Mouse (Mus musculus) testis, postnatal 14 days (tissue): ENCODE results near the gene Fbxo10.
"Not testable (repeated sequence)": the region's sequence is repeated elsewhere in the genome, so short reads cannot be mapped to it uniquely, and the experiment has no call there.

Experiments
- DNase-seq: peaks from one replicate; pipeline ENCODE4 v3.0.0; 2021; ENCODE audit warnings: low spot score

The Fbxo10 gene

DNA sequence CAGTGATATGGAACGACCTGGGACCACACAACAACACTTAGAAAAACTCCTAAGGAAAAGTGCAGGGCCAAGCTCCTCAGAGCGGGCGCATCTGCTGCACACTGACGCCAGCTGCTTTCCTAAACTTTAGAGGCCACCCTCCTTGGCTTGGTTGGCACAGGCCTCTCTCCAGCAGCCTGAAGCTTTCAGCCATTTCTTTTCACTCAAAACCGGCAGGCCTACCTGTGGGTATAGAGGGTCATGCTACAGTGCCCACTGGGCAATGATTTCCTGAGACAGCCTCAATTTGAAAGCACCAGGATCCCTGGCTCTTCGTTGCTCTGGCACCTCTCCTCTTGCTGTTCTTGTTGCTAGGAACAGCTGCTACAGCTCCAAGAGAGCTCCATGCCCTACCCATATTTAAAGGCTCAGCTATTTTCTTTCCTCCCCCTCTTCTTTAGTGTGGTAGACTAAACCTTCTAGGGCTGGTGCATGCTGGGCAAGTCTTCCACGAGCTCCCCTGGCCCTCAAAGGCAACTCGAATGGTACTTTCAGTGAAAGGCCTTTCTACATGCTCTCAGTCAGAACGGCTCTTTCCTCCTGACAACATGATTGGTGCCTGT is 37.0 kb downstream of the Fbxo10 start:
- no peak for DNase-seq

DNA sequence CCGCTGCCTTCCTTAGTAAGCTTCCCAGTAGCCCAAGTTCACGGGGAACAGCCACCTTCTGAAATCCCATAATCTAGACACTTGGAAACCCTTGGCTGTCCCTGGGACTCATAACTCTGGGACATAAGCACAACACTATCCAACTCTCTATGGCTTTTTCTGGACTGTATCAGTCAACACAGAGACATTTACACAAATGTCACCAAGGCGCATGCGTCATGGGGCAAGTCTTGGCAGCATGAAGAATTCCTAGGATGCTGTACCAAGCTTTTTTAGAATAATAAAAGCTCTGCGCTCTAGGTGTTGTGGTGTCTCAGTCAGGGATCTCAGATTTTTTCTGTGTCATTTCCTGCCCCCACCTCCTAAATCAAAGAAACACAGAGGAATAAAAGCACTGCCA is 37.7 kb downstream of the Fbxo10 start:
- DNase-seq = no peak

DNA sequence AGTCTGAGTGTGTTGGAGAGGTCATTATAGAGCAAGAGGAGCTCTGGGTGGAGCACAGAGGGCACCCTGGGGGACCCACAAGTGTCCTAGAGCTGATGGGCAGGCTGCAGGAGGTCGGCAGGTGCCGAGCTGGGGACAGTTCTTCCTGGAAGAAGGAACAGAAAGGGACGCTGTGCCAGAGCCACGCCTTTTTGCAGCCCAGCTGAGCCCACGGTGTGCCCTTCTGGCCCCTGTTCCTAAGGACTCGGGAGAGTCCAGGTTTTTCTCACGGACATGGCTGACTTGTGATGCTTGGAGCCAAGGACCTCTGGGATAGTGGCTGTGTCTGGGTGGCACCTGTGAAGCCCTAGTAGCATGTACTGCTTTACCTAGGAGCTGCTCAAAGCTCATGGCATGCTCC is 43.6 kb downstream of the Fbxo10 start:
- DNase-seq = no peak

DNA sequence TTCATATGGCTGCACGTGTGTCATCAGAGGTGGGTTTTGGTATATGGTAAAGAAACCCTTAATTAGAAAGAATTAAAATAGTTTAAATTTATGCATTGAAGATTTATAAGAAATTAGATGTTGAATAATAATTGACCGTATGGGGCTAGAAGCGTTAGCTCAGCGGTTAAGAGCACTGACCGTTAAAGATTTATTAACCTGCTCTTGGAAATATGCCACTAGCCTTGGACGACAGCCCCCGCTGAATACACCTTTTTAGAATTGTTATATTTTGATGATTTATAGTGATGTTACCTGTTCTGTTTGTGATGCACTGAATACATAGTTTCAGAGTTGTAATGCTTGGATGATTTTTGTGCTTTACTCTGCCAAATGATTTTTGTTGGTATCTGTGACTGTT is 44.9 kb downstream of the Fbxo10 start:
- DNase-seq = not testable (repeated sequence)

DNA sequence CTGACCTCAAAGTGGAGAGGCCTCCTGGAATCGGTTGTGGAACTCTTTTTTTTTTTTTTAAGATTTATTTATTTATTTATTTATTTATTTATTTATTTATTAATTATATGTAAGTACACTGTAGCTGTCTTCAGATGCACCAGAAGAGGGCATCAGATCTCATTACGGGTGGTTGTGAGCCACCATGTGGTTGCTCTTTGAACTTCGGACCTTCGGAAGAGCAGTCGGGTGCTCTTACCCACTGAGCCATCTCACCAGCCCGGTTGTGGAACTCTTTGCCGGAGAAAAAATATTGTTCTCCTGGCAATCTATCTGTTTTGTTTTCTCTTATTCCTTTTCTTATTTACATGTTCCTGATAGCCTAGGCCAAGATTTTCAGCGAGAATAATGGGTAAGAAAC is 45.5 kb downstream of the Fbxo10 start:
- DNase-seq = not testable (repeated sequence)

DNA sequence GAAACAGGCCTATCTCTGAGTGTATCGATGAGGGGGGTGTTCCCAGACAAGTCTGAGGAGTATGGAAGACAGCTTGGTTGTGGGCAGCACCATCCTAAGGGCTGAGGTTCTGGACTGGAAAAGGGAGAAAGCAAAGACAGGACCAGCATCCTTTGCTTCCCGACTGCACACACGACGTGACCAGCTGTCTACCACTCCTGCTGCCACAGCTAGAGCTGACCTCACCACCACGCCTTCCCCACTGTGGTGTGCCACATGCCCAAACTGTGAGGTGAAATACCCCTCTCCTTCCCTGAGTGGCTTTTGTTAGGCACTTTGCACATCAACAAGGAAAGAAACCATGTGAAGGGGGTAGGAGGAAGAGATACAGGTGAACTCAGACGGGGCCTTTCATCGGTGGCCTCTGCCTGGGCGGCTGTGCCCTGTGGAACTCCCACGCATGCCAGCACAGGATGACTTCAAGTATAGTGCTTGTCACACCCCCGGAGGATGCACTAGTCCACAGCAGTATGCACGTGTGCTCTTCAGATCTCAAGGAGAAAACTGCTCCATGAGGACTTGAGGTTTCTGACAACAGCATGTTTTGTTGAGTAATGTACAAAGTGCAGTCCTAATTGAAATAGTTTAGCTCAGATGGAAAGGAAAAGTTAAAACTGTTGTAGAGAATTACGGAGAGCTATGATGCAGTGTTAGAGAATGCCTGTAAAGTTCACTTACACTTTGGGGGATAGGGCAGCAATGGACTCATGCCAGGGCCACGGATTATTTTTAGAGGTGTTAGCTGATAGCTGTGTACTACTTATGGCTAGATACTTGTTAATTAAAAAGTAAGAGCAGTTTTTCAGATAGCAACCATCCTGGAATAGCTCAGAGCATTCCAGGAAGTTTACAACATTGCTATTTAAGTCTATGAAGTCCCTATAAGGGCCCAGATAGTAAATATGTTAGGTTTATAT is 46.7 kb downstream of the Fbxo10 start:
- DNase-seq = no peak

DNA sequence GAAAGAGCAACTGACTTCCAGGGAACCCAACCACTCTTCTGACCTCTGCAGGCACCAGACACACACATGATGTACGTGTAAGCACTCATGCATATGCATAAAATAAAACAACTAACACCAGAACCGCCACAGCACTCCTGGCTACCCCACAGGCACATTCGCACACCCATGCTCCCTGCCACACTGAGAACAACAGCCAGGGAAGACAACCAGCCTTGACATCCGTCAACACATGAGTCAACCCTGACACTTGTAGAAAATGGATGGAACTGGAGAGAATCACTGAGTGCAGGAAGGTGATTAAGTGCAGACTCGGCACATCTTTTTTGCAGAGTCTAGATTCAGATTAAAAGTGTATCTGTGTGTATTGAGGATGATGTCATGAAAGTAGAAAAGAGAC is 47.8 kb downstream of the Fbxo10 start:
- no peak for DNase-seq

DNA sequence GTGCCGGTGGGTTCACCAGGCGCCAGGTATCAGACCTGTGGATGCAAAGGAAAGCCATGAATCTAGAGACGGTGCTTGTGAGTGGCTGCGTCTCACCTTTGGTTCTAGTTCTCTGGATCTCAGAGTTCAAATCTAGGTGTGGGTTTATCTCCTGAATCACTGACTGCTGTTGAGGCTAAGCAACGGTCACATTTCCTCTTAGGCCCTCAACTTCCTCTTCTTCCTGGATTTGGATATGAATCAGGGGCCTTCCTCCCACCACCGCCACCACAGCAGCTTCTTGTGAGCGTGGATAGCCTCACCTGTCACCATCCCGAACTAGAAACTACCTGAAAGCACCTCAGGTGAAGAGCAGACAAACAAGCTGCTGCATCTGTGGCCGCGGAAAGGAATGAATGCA is 48.4 kb downstream of the Fbxo10 start:
- DNase-seq = no peak

DNA sequence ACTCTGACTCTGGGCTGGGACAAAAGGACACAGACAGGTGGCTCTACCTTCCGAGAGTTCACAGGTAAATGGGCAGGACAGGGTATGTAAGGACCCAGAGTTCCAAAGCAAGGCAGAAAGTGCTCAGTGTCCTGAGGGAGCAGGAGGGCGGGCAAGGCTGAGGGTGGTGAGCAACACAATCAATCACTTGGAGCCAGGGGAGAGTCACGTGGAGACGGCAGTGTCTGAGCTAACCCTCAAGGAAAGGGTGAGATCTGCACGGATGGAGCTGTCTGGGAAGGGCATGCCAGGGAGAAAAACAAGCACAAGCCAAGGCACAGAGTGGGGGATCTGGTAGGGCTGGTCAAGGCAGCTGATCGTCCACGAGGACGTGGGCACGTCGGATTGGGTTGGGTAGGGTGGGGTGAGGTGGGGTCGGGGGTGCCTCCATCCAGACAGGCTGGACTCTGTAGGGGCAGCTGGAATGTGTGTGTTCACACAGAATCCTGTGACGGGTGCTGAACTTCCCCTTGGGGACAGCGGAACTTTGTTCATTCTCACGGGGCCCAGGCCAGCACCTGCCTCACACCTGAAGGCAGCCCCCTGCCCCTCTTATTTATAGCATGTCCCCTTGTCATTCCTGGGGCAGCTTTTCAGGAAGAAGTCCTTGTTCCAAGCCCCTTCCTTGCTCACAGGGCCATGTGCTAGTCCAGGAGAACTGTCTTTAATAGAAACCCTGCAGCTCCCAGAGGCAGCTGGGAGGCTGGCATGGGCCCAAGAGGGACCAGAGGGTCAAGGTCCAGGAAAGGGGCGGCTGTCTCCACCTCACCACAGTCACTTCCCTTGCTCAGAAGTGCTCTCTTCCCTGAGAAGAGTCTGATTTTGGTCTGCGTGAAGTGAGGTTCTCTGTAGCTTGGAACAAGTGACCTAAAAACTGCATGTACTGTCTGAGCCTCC is 49.4 kb downstream of the Fbxo10 start:
- DNase-seq = peak; percentile 40

DNA sequence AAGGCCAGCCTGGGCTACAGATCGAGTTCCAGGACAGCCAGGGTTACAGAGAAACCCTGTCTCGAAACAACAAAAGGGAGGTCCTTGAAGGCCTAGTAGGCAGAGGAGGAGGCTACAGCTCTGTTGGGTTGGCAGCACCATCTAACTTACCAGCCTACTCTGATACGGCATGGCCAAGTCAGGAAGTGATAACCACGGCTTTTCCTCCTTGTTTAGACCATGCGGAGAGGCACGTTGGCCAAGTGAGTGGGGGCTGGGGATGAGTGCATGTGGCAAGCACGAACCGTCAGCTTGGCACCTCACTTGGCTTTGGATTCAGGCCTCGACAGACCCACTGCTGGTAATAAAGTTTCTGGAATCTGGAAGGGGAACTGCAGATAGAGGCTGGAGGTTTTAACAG is 51.8 kb downstream of the Fbxo10 start:
- no peak for DNase-seq

DNA sequence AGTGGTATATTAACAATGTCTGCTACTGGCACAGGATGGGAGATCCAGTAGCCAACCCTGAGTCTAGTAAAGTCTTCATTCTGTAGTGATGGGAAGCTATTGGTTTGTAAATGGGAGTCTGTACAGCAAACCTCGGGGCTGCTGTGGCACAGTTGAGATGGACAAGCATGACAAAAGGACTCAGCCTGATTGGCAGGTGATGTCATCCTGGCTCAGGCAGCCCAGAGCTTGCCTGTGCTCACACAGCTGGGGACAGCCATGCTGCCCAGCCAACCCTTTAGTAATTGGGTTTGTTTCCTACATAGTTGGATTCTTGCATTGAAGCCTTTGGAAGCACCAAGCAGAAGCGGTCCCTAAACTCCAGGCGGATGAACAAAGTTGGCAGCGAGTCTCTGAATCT is 57.9 kb downstream of the Fbxo10 start:
- DNase-seq = no peak

DNA sequence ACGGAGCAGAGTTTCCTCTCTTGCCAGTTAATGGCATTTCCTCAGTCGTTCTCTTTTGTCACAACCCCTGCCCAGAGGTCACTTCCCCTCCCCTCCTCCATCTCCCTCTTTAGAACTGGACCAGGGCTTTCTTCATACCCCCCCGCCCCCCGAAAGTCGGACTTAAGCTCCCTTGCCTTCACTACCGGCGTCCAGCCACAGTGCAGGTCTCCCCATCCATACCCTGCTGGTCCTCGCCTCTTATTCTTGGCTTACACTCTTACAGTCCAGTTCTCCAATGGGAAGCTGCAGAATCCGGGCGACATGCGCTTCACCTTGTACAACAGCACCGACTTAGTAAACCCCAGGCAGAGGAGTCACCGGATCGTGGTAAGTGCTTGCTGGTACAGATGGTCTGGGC is 65.4 kb downstream of the Fbxo10 start:
- DNase-seq = no peak

DNA sequence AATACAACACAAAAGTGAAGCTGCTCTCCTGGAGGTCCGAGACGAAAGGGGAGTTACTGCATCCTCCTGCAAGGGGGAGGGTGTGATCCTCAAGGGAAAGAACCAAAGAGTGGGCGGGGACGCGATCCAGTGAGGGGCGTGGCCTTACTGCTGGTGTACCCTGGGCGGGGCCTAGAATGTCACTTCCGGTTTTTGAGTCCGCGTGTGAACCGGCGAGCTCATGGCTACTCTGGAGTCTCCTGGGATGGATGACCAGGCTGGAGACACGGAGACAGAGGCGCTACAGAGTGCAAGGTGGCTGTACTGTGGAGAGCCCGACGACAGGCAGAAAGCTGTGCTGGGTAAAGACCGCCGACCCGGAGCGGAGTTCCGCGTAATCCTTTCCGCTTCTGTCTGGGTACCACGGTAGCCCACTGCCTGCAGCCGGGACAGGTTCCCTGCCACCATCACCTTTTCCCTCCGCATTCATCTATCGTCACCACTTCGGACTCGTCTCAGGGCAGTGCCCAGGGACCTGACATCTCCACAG is 65.9 kb downstream of the Fbxo10 start, which contains the start of gene Polr1e:
Polr1e (plus strand) TSS at position 132 of the 529 bp plus-strand sequence.
- DNase-seq = peak; percentile 93

DNA sequence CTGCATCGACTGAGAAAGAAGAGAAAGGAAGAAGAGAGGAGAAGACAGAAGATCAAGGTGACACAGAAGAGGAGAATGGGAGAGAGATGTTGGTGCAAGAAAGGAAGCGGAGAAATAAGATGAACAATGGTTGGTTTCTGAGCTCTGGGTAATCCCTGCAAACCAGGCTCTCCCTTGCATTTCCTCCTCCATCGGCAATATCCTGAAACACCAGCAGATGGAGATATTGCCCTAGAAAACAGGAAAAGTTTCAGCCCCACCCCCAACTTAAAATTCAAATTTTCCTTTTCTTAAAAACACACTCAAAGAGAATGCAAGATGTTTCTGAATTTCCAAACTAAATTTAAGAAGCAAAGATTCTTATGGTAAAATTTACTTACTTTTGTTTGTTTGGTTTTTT is 68.8 kb downstream of the Fbxo10 start:
- no peak for DNase-seq

DNA sequence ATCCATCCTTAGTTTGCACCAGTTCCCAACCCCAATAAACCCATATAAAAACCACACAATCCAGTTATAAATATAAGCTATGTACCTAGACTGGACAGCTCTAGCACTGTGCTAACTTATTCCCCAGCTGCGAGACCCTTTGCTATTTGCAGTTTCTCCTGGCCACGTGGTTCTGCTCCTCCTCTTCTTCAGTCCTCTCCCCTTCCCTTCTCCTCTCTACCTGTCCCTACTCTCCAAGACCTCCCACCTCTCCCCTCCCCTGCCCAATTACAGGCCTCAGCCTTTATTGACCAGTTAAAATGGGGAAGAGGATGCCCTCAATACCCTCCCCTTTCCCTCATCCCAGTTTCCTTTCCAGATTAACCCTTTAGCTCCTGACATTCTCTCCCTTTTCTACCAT is 70.9 kb downstream of the Fbxo10 start:
- DNase-seq = no peak

DNA sequence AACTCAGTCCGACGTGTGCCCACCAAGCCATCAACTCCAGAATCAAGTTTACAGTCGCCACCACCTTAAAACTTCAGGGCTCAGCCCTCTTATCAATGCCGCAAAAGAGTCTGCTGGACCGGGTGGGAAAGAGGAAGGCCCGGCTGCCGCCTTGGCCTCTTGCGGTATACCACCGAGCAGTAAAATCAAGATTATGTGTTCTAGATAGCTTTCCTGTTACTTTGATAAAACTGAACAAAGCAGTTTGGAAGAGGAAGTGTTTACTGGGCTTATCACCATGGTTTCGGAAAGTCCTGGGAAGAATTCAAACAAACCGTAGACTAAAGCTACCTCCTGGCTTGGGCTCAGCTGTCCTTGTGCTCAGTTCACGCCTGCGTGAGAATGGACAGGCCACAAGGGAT is 71.4 kb downstream of the Fbxo10 start:
- no peak for DNase-seq

DNA sequence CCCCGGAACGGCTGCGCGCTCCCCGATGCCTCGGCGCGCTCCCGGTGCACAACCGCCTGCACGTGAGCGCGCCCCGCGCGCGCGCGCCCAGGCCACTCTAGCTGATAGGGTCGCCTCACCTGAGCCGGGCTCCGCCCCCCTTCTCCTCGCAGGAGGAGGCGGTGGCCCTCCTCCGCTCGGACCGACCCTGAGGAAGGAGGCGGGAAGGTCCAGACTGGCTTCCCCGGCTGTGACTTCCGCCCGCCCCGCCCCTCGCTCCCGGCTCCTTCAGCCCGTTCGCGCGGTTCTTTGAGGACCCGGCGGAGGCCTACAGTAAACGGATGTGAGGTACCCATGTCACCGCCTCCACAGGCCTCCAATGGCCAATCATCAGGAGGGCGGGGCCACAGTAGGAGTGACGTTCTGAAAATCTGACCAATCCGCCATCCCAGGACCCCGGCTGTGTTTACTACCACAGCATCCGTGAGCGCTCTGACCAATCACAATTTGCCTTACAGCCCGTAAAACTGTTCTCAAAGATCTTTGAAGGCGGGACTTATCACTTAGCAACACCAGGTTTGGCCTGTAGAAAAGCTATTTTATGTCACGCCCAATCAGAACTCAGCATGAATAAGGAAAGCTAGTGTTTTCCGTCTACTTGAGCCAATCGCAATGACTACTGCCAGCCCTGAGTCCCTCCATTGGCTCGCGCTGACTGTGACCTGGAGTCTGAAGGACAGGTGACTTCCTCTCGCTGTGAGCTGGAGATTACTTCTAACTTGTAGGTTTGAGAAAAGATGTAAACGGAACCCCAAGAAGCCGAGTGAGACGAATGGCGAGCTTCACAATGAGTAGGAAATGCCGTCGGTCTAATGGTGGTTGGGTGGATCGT is 72.1 kb downstream of the Fbxo10 start, which contains the start of gene Zbtb5:
Zbtb5 (minus strand) TSS at position 308 of the 871 bp plus-strand sequence.
- DNase-seq = peak; percentile 100

DNA sequence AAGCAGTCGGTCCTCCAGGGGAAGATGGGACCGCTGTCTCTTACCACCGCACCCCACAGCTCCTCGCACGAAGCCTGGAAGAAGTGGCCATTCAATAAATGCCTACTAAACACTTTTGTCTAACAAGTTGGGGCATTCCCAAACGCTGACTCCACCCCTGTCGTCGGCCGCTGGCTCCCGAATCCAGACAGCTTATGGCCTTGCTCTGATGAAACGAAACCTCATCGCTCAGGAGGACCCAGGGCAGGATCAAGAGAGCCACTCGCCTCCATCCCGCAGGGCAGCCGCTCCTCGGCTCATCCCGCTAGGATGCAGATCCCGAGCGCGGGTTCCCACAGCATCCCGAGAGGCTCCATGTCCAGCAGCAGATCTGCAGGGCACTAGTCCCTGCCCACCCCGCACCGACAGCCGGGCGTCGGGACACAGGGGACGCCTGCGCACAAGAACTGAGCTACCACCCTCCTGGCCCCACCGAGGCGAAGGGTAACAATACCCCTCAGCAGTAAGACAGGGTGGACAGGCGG is 72.8 kb downstream of the Fbxo10 start:
- DNase-seq = no peak

DNA sequence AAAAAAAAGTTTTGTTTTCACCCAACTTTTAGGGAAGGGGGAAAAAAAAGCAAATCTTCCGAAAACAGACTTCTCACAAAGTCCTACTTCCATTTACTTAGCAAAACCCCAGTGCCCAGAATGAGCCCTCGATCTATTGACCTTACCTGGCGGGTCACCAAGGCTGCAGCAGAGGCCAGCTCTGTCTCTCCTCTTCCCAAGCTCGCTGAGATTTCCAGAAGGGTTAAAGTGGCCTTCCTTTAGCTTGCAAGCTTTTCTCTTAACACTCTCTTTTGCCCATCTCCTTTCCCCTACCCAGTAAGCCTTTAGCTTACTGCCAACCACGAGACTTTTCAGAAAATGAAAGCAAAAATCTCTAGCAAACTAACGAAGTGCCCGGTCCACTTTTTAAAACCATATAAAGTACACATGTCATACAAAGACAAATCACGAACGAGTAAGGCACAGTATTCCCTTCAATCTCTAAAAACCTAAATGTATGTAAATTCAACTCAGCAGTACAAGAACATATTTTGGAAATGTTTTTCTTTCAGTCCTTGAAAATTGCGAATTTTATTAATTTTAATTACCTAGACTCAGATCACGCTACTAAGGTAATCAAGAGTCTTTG is 73.5 kb downstream of the Fbxo10 start:
- DNase-seq = no peak

DNA sequence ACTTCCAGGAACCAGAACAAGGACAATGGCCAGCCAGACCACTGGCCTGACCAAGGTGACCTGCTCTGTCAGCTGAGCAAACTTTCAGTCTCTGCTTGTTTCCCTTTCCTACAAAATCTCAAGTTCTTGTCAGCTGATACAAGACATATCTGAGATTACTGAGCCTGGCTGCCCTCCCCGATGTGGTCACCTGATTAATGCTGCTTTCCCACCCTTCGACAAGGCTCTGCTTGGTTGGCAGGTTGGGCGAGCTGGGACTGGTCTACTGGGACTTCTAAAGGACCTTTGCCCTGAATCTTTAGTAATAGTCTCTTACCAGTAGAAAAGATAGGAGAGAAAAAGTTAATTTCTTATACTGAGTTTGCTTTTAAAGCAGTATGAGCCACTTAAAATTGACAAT is 79.0 kb downstream of the Fbxo10 start:
- no peak for DNase-seq
